Mouse (Mus musculus) G1E (cell line): ENCODE measurements at regions not wholly inside any gene's neighbourhood (a gene's known extent, or its start where the extent isn't known, plus 50 kb on each side); places are given as distances from the start of the nearest gene placed in this dataset.

Source experiments
- ATAC-seq: 2 replicates; pipeline ENCODE4 v1.8.0; 2016; ENCODE audit warnings: mild to moderate bottlenecking; ENCODE audit not compliant: insufficient number of reproducible peaks, poor library complexity, low FRiP score, severe bottlenecking; ENCODE audit errors: extremely low read depth
- DNase-seq: peaks from one replicate; pipeline ENCODE4 v3.0.0; 2012; ENCODE audit warnings: low spot score
- H3K27me3 ChIP-seq: 2 replicates; pipeline ENCODE4 v1.6.1; 2012; ENCODE audit warnings: mild to moderate bottlenecking, low read length, inconsistent platforms; ENCODE audit not compliant: insufficient read depth
- H3K36me3 ChIP-seq: replicated peaks from 2 replicates; pipeline ENCODE3; 2012; ENCODE audit warnings: mild to moderate bottlenecking, inconsistent platforms
- H3K4me1 ChIP-seq: 2 replicates; pipeline ENCODE4 v1.6.1; 2012; ENCODE audit warnings: low read depth, low read length, inconsistent platforms, mixed read lengths; ENCODE audit not compliant: insufficient read depth
- H3K4me3 ChIP-seq: 2 replicates; pipeline ENCODE4 v1.5.1; 2012; ENCODE audit warnings: low read depth, mild to moderate bottlenecking, inconsistent platforms, low read length, moderate library complexity, mixed read lengths
- H3K9me3 ChIP-seq: replicated peaks from 2 replicates; pipeline ENCODE4 v1.6.1; 2012; ENCODE audit warnings: inconsistent platforms
- CTCF ChIP-seq: IDR thresholded peaks from 2 replicates; pipeline ENCODE4 v1.5.1; 2012; ENCODE audit warnings: low read depth, low read length, inconsistent platforms, mixed read lengths
- GATA1 ChIP-seq: IDR thresholded peaks from 2 replicates; pipeline ENCODE4 v1.6.1; 2012; ENCODE audit warnings: borderline replicate concordance, low read length, inconsistent platforms, mixed read lengths
- GATA2 ChIP-seq: IDR thresholded peaks from 2 replicates; pipeline ENCODE4 v1.6.1; 2012; ENCODE audit warnings: low read depth, low read length, inconsistent platforms, borderline replicate concordance
- POLR2AphosphoS5 ChIP-seq: IDR thresholded peaks from 2 replicates; pipeline ENCODE4 v1.6.1; 2012; ENCODE audit warnings: low read depth, low read length, inconsistent platforms; ENCODE audit not compliant: insufficient replicate concordance
- TAL1 ChIP-seq: conservative IDR thresholded peaks from 2 replicates; pipeline ENCODE4 v1.6.1; 2012; ENCODE audit warnings: low read depth, low read length, inconsistent platforms, mixed read lengths

- no peak for ATAC-seq
- TF ChIP-seq GATA2 (no peak), TAL1 (no peak), GATA1 (no peak), CTCF (no peak), POLR2AphosphoS5 (no peak)
- H3K36me3 ChIP-seq: no peaks in the 10 kb centered on the region
- H3K4me1 ChIP-seq: peaks cover 3% of the 10 kb centered on the region; the same call in 1 of the 2 replicates
- peaks cover 6% of the 10 kb centered on the region for H3K27me3 ChIP-seq
- DNase-seq: no peak
- H3K9me3 ChIP-seq: no peaks in the 10 kb centered on the region
- no peak overlapping the region for H3K4me3 ChIP-seq
Observed at GRCm38 (mm10) chr13:30039791-30040190, 53.9 kb upstream of the E2f3 start.

- peak; percentile 40; the same call in 1 of the 2 replicates for ATAC-seq
- no peaks in the 10 kb centered on the region for H3K9me3 ChIP-seq
- no peak for TF ChIP-seq TAL1
- no peak for TF ChIP-seq CTCF
- no peak for TF ChIP-seq GATA1
- TF ChIP-seq GATA2: no peak
- TF ChIP-seq POLR2AphosphoS5: no peak
- DNase-seq: no peak
- H3K36me3 ChIP-seq: no peaks in the 10 kb centered on the region
- H3K4me1 ChIP-seq: peaks cover 3% of the 10 kb centered on the region; the same call in 1 of the 2 replicates
- H3K27me3 ChIP-seq: peaks cover 10% of the 10 kb centered on the region
- H3K4me3 ChIP-seq: no peak overlapping the region
Observed at GRCm38 (mm10) chr13:30036561-30036960, 50.7 kb upstream of the E2f3 start.

- TF ChIP-seq TAL1 (no peak), GATA1 (no peak), POLR2AphosphoS5 (no peak), GATA2 (no peak), CTCF (no peak)
- Histone ChIP-seq H3K4me1 (peaks cover 3% of the 10 kb centered on the region; the same call in 1 of the 2 replicates), H3K4me3 (no peak overlapping the region), H3K36me3 (no peaks in the 10 kb centered on the region), H3K9me3 (no peaks in the 10 kb centered on the region), H3K27me3 (peaks cover 14% of the 10 kb centered on the region)
- ATAC-seq (no peak), DNase-seq (no peak)
Observed at GRCm38 (mm10) chr13:30036071-30036470, 50.2 kb upstream of the E2f3 start.
